Comparison of ENCODE assay signal across 19 mouse cellular contexts in the genomic region with DNA sequence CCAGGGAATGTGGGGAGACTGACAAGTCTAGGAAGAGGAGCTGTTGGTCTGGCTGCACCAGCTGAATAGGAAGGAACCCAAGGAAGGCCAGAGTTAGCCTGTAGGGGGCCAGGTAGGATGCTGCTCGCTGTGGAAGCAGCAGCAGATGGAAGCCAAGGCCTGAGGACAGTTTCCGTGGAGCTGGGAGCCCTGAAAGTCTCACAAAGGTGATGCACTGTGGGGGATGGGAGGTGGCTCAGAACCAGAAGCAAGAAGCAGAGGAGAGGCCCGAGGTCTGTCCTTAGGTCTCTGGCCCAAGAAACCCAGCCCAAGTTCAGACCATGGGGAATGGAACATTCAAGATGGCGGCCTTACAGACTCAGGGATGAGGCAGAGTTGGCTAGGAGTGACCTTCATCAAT.
DNase-seq lines count a peak whose midpoint lies in the region; ATAC-seq and TF ChIP-seq lines count a peak whose summit lies in the region.
"Had no signal": no experiment of that assay in that cellular context is flagged by ENCODE, and none has a peak within 500 bp of the region (broad histone marks: within the 10 kb centered on the region; RNA-seq: fewer than 3 reads in every experiment).

No protein-coding gene starts in this region.

- H3K9me3 ChIP-seq in forebrain, embryonic 13.5 days (replicated peaks), result 0 out of 2 replicates have a peak, but pooled peaks cover 4% of the 10 kb centered on the region
- no peaks in the 10 kb centered on the region; the same call in 1 of the 2 replicates for H3K9me3 ChIP-seq in forebrain, embryonic 16.5 days (ENCODE audit: control insufficient read depth, low read length)
- no peaks in the 10 kb centered on the region for H3K9me3 ChIP-seq in kidney, postnatal 0 days (replicated peaks; ENCODE audit: low read length)
- H3K9me3 ChIP-seq in embryonic facial prominence, embryonic 12.5 days, result no peaks in the 10 kb centered on the region
- H3K9me3 ChIP-seq: heart, embryonic 15.5 days; hindbrain, embryonic 13.5 days; intestine, embryonic 15.5 days; neural tube, embryonic 15.5 days had no signal

- no peaks in the 10 kb centered on the region for H3K4me1 ChIP-seq in forebrain, embryonic 13.5 days
- peaks cover 11% of the 10 kb centered on the region; the same call in 1 of the 2 replicates for H3K4me1 ChIP-seq in forebrain, embryonic 16.5 days (replicated peaks; ENCODE audit: control insufficient read depth, insufficient read depth, low read length)
- H3K4me1 ChIP-seq in kidney, postnatal 0 days (replicated peaks; ENCODE audit: insufficient read depth, low read length), result no peaks in the 10 kb centered on the region
- H3K4me1 ChIP-seq in embryonic facial prominence, embryonic 12.5 days, result peaks cover 6% of the 10 kb centered on the region; the same call in 1 of the 2 replicates
- H3K4me1 ChIP-seq: heart, embryonic 15.5 days; hindbrain, embryonic 13.5 days; intestine, embryonic 15.5 days; neural tube, embryonic 15.5 days had no signal

- no peaks in the 10 kb centered on the region for H3K27me3 ChIP-seq in forebrain, embryonic 13.5 days
- H3K27me3 ChIP-seq in forebrain, embryonic 16.5 days (replicated peaks; ENCODE audit: control insufficient read depth, insufficient read depth, low read length), result no peaks in the 10 kb centered on the region
- no peaks in the 10 kb centered on the region for H3K27me3 ChIP-seq in kidney, postnatal 0 days (ENCODE audit: insufficient read depth, low read length)
- peaks cover 5% of the 10 kb centered on the region; the same call in 1 of the 2 replicates for H3K27me3 ChIP-seq in embryonic facial prominence, embryonic 12.5 days
- H3K27me3 ChIP-seq: neural tube, embryonic 15.5 days; Patski had no signal

- H3K27ac ChIP-seq in forebrain, embryonic 13.5 days, result no peak overlapping the region
- no peak overlapping the region for H3K27ac ChIP-seq in forebrain, embryonic 16.5 days (ENCODE audit: low read length)
- H3K27ac ChIP-seq in kidney, postnatal 0 days, result no peak overlapping the region
- H3K27ac ChIP-seq in embryonic facial prominence, embryonic 12.5 days, result no peak overlapping the region
- H3K27ac ChIP-seq: heart, embryonic 15.5 days; hindbrain, embryonic 13.5 days; intestine, embryonic 15.5 days; left cerebral cortex, adult 2 months; neural tube, embryonic 15.5 days; stomach, postnatal 0 days had no signal

- no peaks in the 10 kb centered on the region for H3K36me3 ChIP-seq in forebrain, embryonic 13.5 days (ENCODE audit: poor library complexity, severe bottlenecking)
- H3K36me3 ChIP-seq in forebrain, embryonic 16.5 days (ENCODE audit: control insufficient read depth, insufficient read depth), result no peaks in the 10 kb centered on the region
- H3K36me3 ChIP-seq in kidney, postnatal 0 days (ENCODE audit: insufficient read depth, low read length), result no peaks in the 10 kb centered on the region
- H3K36me3 ChIP-seq in embryonic facial prominence, embryonic 12.5 days, result no peaks in the 10 kb centered on the region
- H3K36me3 ChIP-seq: heart, embryonic 15.5 days; hindbrain, embryonic 13.5 days; intestine, embryonic 15.5 days; neural tube, embryonic 15.5 days had no signal

- H3K9ac ChIP-seq in forebrain, embryonic 13.5 days, result no peak overlapping the region
- H3K9ac ChIP-seq in forebrain, embryonic 16.5 days (replicated peaks; ENCODE audit: low read depth, low read length), result no peak overlapping the region
- H3K9ac ChIP-seq in kidney, postnatal 0 days (ENCODE audit: low read depth, low read length), result no peak overlapping the region
- no peak overlapping the region for H3K9ac ChIP-seq in embryonic facial prominence, embryonic 12.5 days
- H3K9ac ChIP-seq: heart, embryonic 15.5 days; hindbrain, embryonic 13.5 days; intestine, embryonic 15.5 days; neural tube, embryonic 15.5 days had no signal

- no peak overlapping the region for H3K4me3 ChIP-seq in forebrain, embryonic 13.5 days
- no peak overlapping the region for H3K4me3 ChIP-seq in forebrain, embryonic 16.5 days (replicated peaks; ENCODE audit: low read length)
- H3K4me3 ChIP-seq in kidney, postnatal 0 days (replicated peaks; ENCODE audit: low read depth, low read length), result no peak overlapping the region
- H3K4me3 ChIP-seq in embryonic facial prominence, embryonic 12.5 days, result no peak overlapping the region
- H3K4me3 ChIP-seq: heart, embryonic 15.5 days; hindbrain, embryonic 13.5 days; intestine, embryonic 15.5 days; left cerebral cortex, adult 2 months; myocyte; neural tube, embryonic 15.5 days had no signal

- 0 out of 2 replicates have a peak overlapping the region, but pooled peaks have one; percentile 18 for H3K4me2 ChIP-seq in forebrain, embryonic 13.5 days
- no peak overlapping the region for H3K4me2 ChIP-seq in forebrain, embryonic 16.5 days (ENCODE audit: low read length)
- no peak overlapping the region for H3K4me2 ChIP-seq in kidney, postnatal 0 days (ENCODE audit: low read length)
- peak overlapping the region; percentile 37 for H3K4me2 ChIP-seq in embryonic facial prominence, embryonic 12.5 days (replicated peaks)
- H3K4me2 ChIP-seq: heart, embryonic 15.5 days; hindbrain, embryonic 13.5 days; intestine, embryonic 15.5 days had no signal

- WGBS in forebrain, embryonic 13.5 days, result 56% methylated on average over 4 of the region's 4 CpGs
- 64% methylated on average over 4 of the region's 4 CpGs for WGBS in forebrain, embryonic 16.5 days
- 66% methylated on average over 4 of the region's 4 CpGs for WGBS in kidney, postnatal 0 days
- WGBS in embryonic facial prominence, embryonic 12.5 days, result 71% methylated on average over 4 of the region's 4 CpGs

- no peak for ATAC-seq in forebrain, embryonic 13.5 days
- no peak for ATAC-seq in forebrain, embryonic 16.5 days
- no peak for ATAC-seq in kidney, postnatal 0 days (replicated peaks; ENCODE audit: low FRiP score, low read depth)
- no peak for ATAC-seq in embryonic facial prominence, embryonic 12.5 days (ENCODE audit: insufficient number of reproducible peaks, insufficient read depth, low FRiP score, low TSS enrichment)
- ATAC-seq: intestine, embryonic 15.5 days; Patski had no signal

- 0 out of 2 replicates have a peak, but pooled peaks have one; percentile 5 for TF ChIP-seq CTCF in kidney, postnatal 0 days (IDR thresholded peaks at IDR 0.05; ENCODE audit: low read depth)

- DNase-seq in kidney, postnatal 0 days (ENCODE audit: low spot score), result no peak
- no peak for DNase-seq in kidney, adult 11 months
- no peak for DNase-seq in layer of hippocampus, postnatal 36 days
- DNase-seq in urinary bladder, adult 2 months (ENCODE audit: low spot score), result no peak
- DNase-seq: cerebellum, postnatal 14 days; kidney, postnatal 10 days; lung, postnatal 10 days; thymus, postnatal 14 days had no signal

Comparison
In these comparisons a context has a peak if more than half of its experiments do, and no peak if none do; other contexts are left out.
1. H3K4me2 ChIP-seq: peak in forebrain, embryonic 13.5 days (single experiment) and embryonic facial prominence, embryonic 12.5 days (single experiment); none in forebrain, embryonic 16.5 days (single experiment) and kidney, postnatal 0 days (single experiment).